Mouse (Mus musculus) bone marrow, adult 2 months (tissue): ENCODE measurements around the gene 1110004F10Rik.

Source experiments
- CTCF ChIP-seq: fragments of 200-500 bp; IDR thresholded peaks from 2 replicates; pipeline ENCODE4 v1.5.1; 2011; ENCODE audit warnings: low read length, control low read depth; ENCODE audit not compliant: control insufficient read depth, insufficient read depth
- POLR2A ChIP-seq: fragments of 200-500 bp; IDR thresholded peaks from 2 replicates; pipeline ENCODE4 v1.6.1; 2011; ENCODE audit warnings: low read depth, mild to moderate bottlenecking, control low read depth, low read length, borderline replicate concordance; ENCODE audit not compliant: control insufficient read depth

GRCm38 (mm10) chr7:116029991-116030390 is 9.2 kb upstream of the 1110004F10Rik start:
- TF ChIP-seq CTCF (no peak), POLR2A (no peak)
